8 mouse cellular contexts compared by ENCODE assay signal in genomic region chr19:7217926-7218267, GRCm38 (mm10). TPM values are rescaled to one million over a fixed set of nuclear protein-coding genes. Genes with fewer than 3 reads are reported as not detected.
A peak's percentile ranks its signal among the peaks of the same experiment; 100 is the strongest.
DNase-seq lines count a peak whose midpoint lies in the region; ATAC-seq and TF ChIP-seq lines count a peak whose summit lies in the region.

No protein-coding gene starts in this region.

- DNase-seq in neural tube, embryonic 11.5 days (ENCODE audit: low spot score) = no peak
- no peak for DNase-seq in neural tube, embryonic 10.5 days (ENCODE audit: extremely low spot score, low spot score)
- no peak for DNase-seq in forebrain, embryonic 14.5 days (ENCODE audit: low spot score)
- peak in 1 of 3 experiments; percentile 35 for DNase-seq in liver, embryonic 14.5 days (ENCODE audit: low read depth in 3 of 3, low spot score in 3 of 3)
- no peak for DNase-seq in cerebellum, adult 9-10 months
- DNase-seq in gastrocnemius, postnatal 36 days = no peak
- DNase-seq in embryo, embryonic 11 days = no peak

- peak overlapping the region; percentile 83 for H3K4me3 ChIP-seq in neural tube, embryonic 11.5 days (ENCODE audit: low read depth, low read length)
- peak overlapping the region; percentile 83 for H3K4me3 ChIP-seq in forebrain, embryonic 14.5 days (ENCODE audit: low read depth, low read length)
- peak overlapping the region; percentile 65 to 97 for H3K4me3 ChIP-seq in liver, embryonic 14.5 days (ENCODE audit: insufficient read depth in 1 of 2, low read depth in 2 of 2, low read length in 2 of 2)
- H3K4me3 ChIP-seq in stomach, embryonic 16.5 days (replicated peaks; ENCODE audit: low read length) = peak overlapping the region; percentile 92

- peak overlapping the region; percentile 58 for H3K4me2 ChIP-seq in neural tube, embryonic 11.5 days (ENCODE audit: low read depth)
- peak overlapping the region; percentile 78 for H3K4me2 ChIP-seq in forebrain, embryonic 14.5 days (ENCODE audit: low read length)
- peak overlapping the region; percentile 93 for H3K4me2 ChIP-seq in liver, embryonic 14.5 days (ENCODE audit: low read depth)
- H3K4me2 ChIP-seq in stomach, embryonic 16.5 days (ENCODE audit: low read depth, low read length) = peak overlapping the region; percentile 46

- intact Hi-C loops in gastrocnemius, postnatal 36 days (cut with DNase I) = no loop called here

- TF ChIP-seq CTCF in liver, embryonic 14.5 days (IDR thresholded peaks at IDR 0.05; ENCODE audit: low read depth) = no peak

- peak overlapping the region; percentile 41 for H3K9ac ChIP-seq in neural tube, embryonic 11.5 days (ENCODE audit: low read length)
- H3K9ac ChIP-seq in forebrain, embryonic 14.5 days (ENCODE audit: low read length) = peak overlapping the region; percentile 40; the same call in 1 of the 2 replicates
- peak overlapping the region; percentile 66 for H3K9ac ChIP-seq in liver, embryonic 14.5 days (replicated peaks)
- no peak overlapping the region for H3K9ac ChIP-seq in stomach, embryonic 16.5 days (ENCODE audit: low read length)

- peak; percentile 42 for ATAC-seq in neural tube, embryonic 11.5 days (ENCODE audit: insufficient read depth, low FRiP score, low TSS enrichment)
- peak; percentile 16 for ATAC-seq in forebrain, embryonic 14.5 days
- ATAC-seq in liver, embryonic 14.5 days (ENCODE audit: insufficient read depth) = peak; percentile 34
- ATAC-seq in stomach, embryonic 16.5 days (ENCODE audit: insufficient read depth, low FRiP score) = peak; percentile 4; the same call in 1 of the 2 replicates

- peaks cover 7% of the 10 kb centered on the region for H3K4me1 ChIP-seq in neural tube, embryonic 11.5 days (ENCODE audit: control insufficient read depth, insufficient read depth, low read length)
- peaks cover 8% of the 10 kb centered on the region for H3K4me1 ChIP-seq in forebrain, embryonic 14.5 days (ENCODE audit: control insufficient read depth, insufficient read depth, low read length)
- H3K4me1 ChIP-seq in liver, embryonic 14.5 days (replicated peaks; ENCODE audit: control insufficient read depth in 2 of 2, insufficient read depth in 2 of 2, low read length in 1 of 2) = peaks cover 23 to 25% of the 10 kb centered on the region in 2 experiments
- H3K4me1 ChIP-seq in stomach, embryonic 16.5 days (ENCODE audit: control insufficient read depth, insufficient read depth, low read length) = peaks cover 28% of the 10 kb centered on the region

- peaks cover 10% of the 10 kb centered on the region for H3K36me3 ChIP-seq in neural tube, embryonic 11.5 days (ENCODE audit: control insufficient read depth, insufficient read depth, low read length)
- H3K36me3 ChIP-seq in forebrain, embryonic 14.5 days (ENCODE audit: control insufficient read depth, insufficient read depth, low read length) = peaks cover 22% of the 10 kb centered on the region
- peaks cover 21% of the 10 kb centered on the region for H3K36me3 ChIP-seq in liver, embryonic 14.5 days (replicated peaks; ENCODE audit: control insufficient read depth, insufficient read depth, low read depth)
- H3K36me3 ChIP-seq in stomach, embryonic 16.5 days (ENCODE audit: control insufficient read depth, insufficient read depth, low read length) = 0 out of 2 replicates have a peak, but pooled peaks cover 4% of the 10 kb centered on the region

- WGBS in neural tube, embryonic 11.5 days = 13% methylated on average over 6 of the region's 6 CpGs
- WGBS in forebrain, embryonic 14.5 days = 8% methylated on average over 6 of the region's 6 CpGs
- 4% methylated on average over 6 of the region's 6 CpGs for WGBS in liver, embryonic 14.5 days (ENCODE audit: insufficient replicate concordance)
- WGBS in stomach, embryonic 16.5 days = 9% methylated on average over 6 of the region's 6 CpGs

- no peak overlapping the region for H3K27ac ChIP-seq in neural tube, embryonic 11.5 days (ENCODE audit: low read depth, low read length)
- no peak overlapping the region for H3K27ac ChIP-seq in forebrain, embryonic 14.5 days (ENCODE audit: low read depth, low read length)
- peak overlapping the region; percentile 59 for H3K27ac ChIP-seq in liver, embryonic 14.5 days
- no peak overlapping the region for H3K27ac ChIP-seq in stomach, embryonic 16.5 days (ENCODE audit: low read length)

- no peak for TF ChIP-seq EP300 in liver, embryonic 14.5 days (IDR thresholded peaks at IDR 0.05; ENCODE audit: low read depth)

- H3K27me3 ChIP-seq in neural tube, embryonic 11.5 days (ENCODE audit: control insufficient read depth, insufficient read depth, low read length) = no peaks in the 10 kb centered on the region
- no peaks in the 10 kb centered on the region for H3K27me3 ChIP-seq in forebrain, embryonic 14.5 days (replicated peaks; ENCODE audit: control insufficient read depth, insufficient read depth, low read length)
- H3K27me3 ChIP-seq in liver, embryonic 14.5 days (ENCODE audit: control insufficient read depth, insufficient read depth, low read length) = no peaks in the 10 kb centered on the region
- H3K27me3 ChIP-seq in stomach, embryonic 16.5 days (ENCODE audit: control insufficient read depth, insufficient read depth, low read length) = no peaks in the 10 kb centered on the region

- H3K9me3 ChIP-seq in neural tube, embryonic 11.5 days (ENCODE audit: control insufficient read depth, low read length) = no peaks in the 10 kb centered on the region
- H3K9me3 ChIP-seq in forebrain, embryonic 14.5 days (replicated peaks; ENCODE audit: control insufficient read depth, low read length) = no peaks in the 10 kb centered on the region
- H3K9me3 ChIP-seq in liver, embryonic 14.5 days (ENCODE audit: control insufficient read depth, low read length) = no peaks in the 10 kb centered on the region
- no peaks in the 10 kb centered on the region for H3K9me3 ChIP-seq in stomach, embryonic 16.5 days (replicated peaks; ENCODE audit: control insufficient read depth, low read length)

RNA-seq across cellular contexts. Expression of gene Cox8a, which starts 0.5 kb away (rescaled TPM):
- polyA plus RNA-seq in neural tube, embryonic 11.5 days (2014; fragmentation: Nextera tagmentation; extraction: Ambion mirVana) = 706 and 761 TPM in 2 replicates
- polyA plus RNA-seq in forebrain, embryonic 14.5 days (2014; fragmentation: Nextera tagmentation; extraction: Ambion mirVana) = 772 and 935 TPM in 2 replicates
- polyA plus RNA-seq in liver, embryonic 14.5 days (2012; rRNA removed) = 282 and 547 TPM in 2 replicates
- polyA plus RNA-seq in liver, embryonic 14.5 days (2014; fragmentation: Nextera tagmentation; extraction: Ambion mirVana) = 803 and 809 TPM in 2 replicates
- 986 and 1,009 TPM in 2 replicates for polyA plus RNA-seq in stomach, embryonic 16.5 days (2015; fragmentation: Nextera tagmentation; extraction: Ambion mirVana)
- total RNA-seq in gastrocnemius, postnatal 36 days (2021) = 10 to 100 TPM; 80.2 to 87.0 TPM

RNA-seq across cellular contexts. Expression of gene Otub1, which starts 11.8 kb away (rescaled TPM):
- 248 and 255 TPM in 2 replicates for polyA plus RNA-seq in neural tube, embryonic 11.5 days (2014; fragmentation: Nextera tagmentation; extraction: Ambion mirVana)
- 262 TPM in 2 replicates for polyA plus RNA-seq in forebrain, embryonic 14.5 days (2014; fragmentation: Nextera tagmentation; extraction: Ambion mirVana)
- 31.5 and 34.7 TPM in 2 replicates for polyA plus RNA-seq in liver, embryonic 14.5 days (2012; rRNA removed)
- polyA plus RNA-seq in liver, embryonic 14.5 days (2014; fragmentation: Nextera tagmentation; extraction: Ambion mirVana) = 50.5 and 52.4 TPM in 2 replicates
- 157 and 169 TPM in 2 replicates for polyA plus RNA-seq in stomach, embryonic 16.5 days (2015; fragmentation: Nextera tagmentation; extraction: Ambion mirVana)
- total RNA-seq in gastrocnemius, postnatal 36 days (2021) = 10 to 100 TPM; 45.4 to 49.9 TPM

RNA-seq across cellular contexts. Expression of gene Naa40, which starts 23.1 kb away (rescaled TPM):
- polyA plus RNA-seq in neural tube, embryonic 11.5 days (2014; fragmentation: Nextera tagmentation; extraction: Ambion mirVana) = 83.5 and 90.4 TPM in 2 replicates
- 62.7 and 69.6 TPM in 2 replicates for polyA plus RNA-seq in forebrain, embryonic 14.5 days (2014; fragmentation: Nextera tagmentation; extraction: Ambion mirVana)
- polyA plus RNA-seq in liver, embryonic 14.5 days (2012; rRNA removed) = 16.1 and 18.0 TPM in 2 replicates
- 23.1 and 24.9 TPM in 2 replicates for polyA plus RNA-seq in liver, embryonic 14.5 days (2014; fragmentation: Nextera tagmentation; extraction: Ambion mirVana)
- 46.9 and 50.4 TPM in 2 replicates for polyA plus RNA-seq in stomach, embryonic 16.5 days (2015; fragmentation: Nextera tagmentation; extraction: Ambion mirVana)
- 10 to 100 TPM in 1 of 2 experiments, 1 to 10 TPM in 1; 7.8 to 11.3 TPM for total RNA-seq in gastrocnemius, postnatal 36 days (2021)

RNA-seq across cellular contexts. Expression of gene Rcor2, which starts 49.2 kb away (rescaled TPM):
- polyA plus RNA-seq in neural tube, embryonic 11.5 days (2014; fragmentation: Nextera tagmentation; extraction: Ambion mirVana) = 34.9 and 36.8 TPM in 2 replicates
- polyA plus RNA-seq in forebrain, embryonic 14.5 days (2014; fragmentation: Nextera tagmentation; extraction: Ambion mirVana) = 36.2 and 36.6 TPM in 2 replicates
- polyA plus RNA-seq in liver, embryonic 14.5 days (2012; rRNA removed) = 1.7 and 2.0 TPM in 2 replicates
- 0.36 and 0.58 TPM in 2 replicates for polyA plus RNA-seq in liver, embryonic 14.5 days (2014; fragmentation: Nextera tagmentation; extraction: Ambion mirVana)
- 5.4 and 9.7 TPM in 2 replicates for polyA plus RNA-seq in stomach, embryonic 16.5 days (2015; fragmentation: Nextera tagmentation; extraction: Ambion mirVana)
- 1 to 10 TPM; 1.8 to 2.1 TPM for total RNA-seq in gastrocnemius, postnatal 36 days (2021)
